Mouse (Mus musculus): ENCODE results near the gene Nop9. TPM values are rescaled to one million over a fixed set of nuclear protein-coding genes. Genes with fewer than 3 reads are reported as not detected.

Nop9 gene
- total and polyA plus RNA-seq, 3 experiments = 38.5 to 92.1 (median 89.1) TPM

- Histone ChIP-seq H3K27ac (ENCODE audit: insufficient read depth, low read depth) (no peak overlapping the region), H3K4me3 (replicated peaks in 1 of 3; ENCODE audit: low read depth in 2 of 3, low read length in 2 of 3, poor library complexity in 1 of 3) (no peak overlapping the region), H3K79me2 (replicated peaks; ENCODE audit: control insufficient read depth, extremely low read depth, insufficient read depth, poor library complexity, severe bottlenecking) (no peaks in the 10 kb centered on the region), H3K9ac (ENCODE audit: insufficient read depth, low read depth) (no peak overlapping the region), H3K27me3 (replicated peaks) (peaks cover 50% of the 10 kb centered on the region), H3K4me1 (ENCODE audit: control insufficient read depth in 1 of 2, insufficient read depth in 2 of 2) (peaks cover 3 to 8% of the 10 kb centered on the region in 2 experiments; a peak in 2 of 4 replicates), H3K9me3 (replicated peaks; ENCODE audit: low read length) (no peaks in the 10 kb centered on the region), H3K36me3 (replicated peaks in 1 of 2; ENCODE audit: control insufficient read depth in 1 of 2, insufficient read depth in 1 of 2, low read length in 1 of 2) (no peaks in the 10 kb centered on the region), H3K4me2 (ENCODE audit: insufficient read depth, low read depth, poor library complexity, severe bottlenecking) (no peak overlapping the region)
- TF ChIP-seq IRF4 (IDR thresholded peaks at IDR 0.05; ENCODE audit: low read depth, low read length) (no peak), CTCF (conservative IDR thresholded peaks at IDR 0.05 in 1 of 2, IDR thresholded peaks at IDR 0.05 in 1 of 2; ENCODE audit: low read depth in 2 of 2, low read length in 2 of 2) (peak in 1 of 2 experiments; percentile 52; a peak in 2 of 4 replicates), RAD21 (IDR thresholded peaks at IDR 0.05; ENCODE audit: low read depth, low read length) (peak; percentile 31)
- in situ Hi-C loops (cut with MboI; ENCODE audit: low pct_ligation_motif_present, low pct_unique_long_range_greater_than_20kb, low sequenced_read_pairs) (no loop called here), dilution Hi-C loops (cut with MboI; ENCODE audit: extremely low pct_ligation_motif_present, extremely low pct_unique_long_range_greater_than_20kb, low sequenced_read_pairs) (no loop called here)
- peak; percentile 24 for DNase-seq (ENCODE audit: extremely low read depth)
Observed at GRCm38 (mm10) chr14:55785195-55785594, 39.7 kb downstream of the Nop9 start.

- H3K4me1 ChIP-seq (ENCODE audit: control insufficient read depth in 1 of 2, insufficient read depth in 2 of 2) = peaks cover 0 to 3% of the 10 kb centered on the region in 2 experiments; a peak in 1 of 4 replicates
- peaks cover 42% of the 10 kb centered on the region for H3K27me3 ChIP-seq (replicated peaks)
- dilution Hi-C loops (cut with MboI; ENCODE audit: extremely low pct_ligation_motif_present, extremely low pct_unique_long_range_greater_than_20kb, low sequenced_read_pairs) (no loop called here), in situ Hi-C loops (cut with MboI; ENCODE audit: low pct_ligation_motif_present, low pct_unique_long_range_greater_than_20kb, low sequenced_read_pairs) (no loop called here)
- H3K4me2 ChIP-seq (ENCODE audit: insufficient read depth, low read depth, poor library complexity, severe bottlenecking) = no peak overlapping the region
- no peaks in the 10 kb centered on the region for H3K9me3 ChIP-seq (replicated peaks; ENCODE audit: low read length)
- TF ChIP-seq CHD2 (IDR thresholded peaks at IDR 0.05; ENCODE audit: low read length) (no peak), JUN (IDR thresholded peaks at IDR 0.05; ENCODE audit: insufficient read depth, low read depth, low read length) (no peak), CTCF (conservative IDR thresholded peaks at IDR 0.05 in 1 of 2, IDR thresholded peaks at IDR 0.05 in 1 of 2; ENCODE audit: low read depth in 2 of 2, low read length in 2 of 2) (no peak), ELF1 (IDR thresholded peaks at IDR 0.05; ENCODE audit: low read depth, low read length) (no peak), SIN3A (IDR thresholded peaks at IDR 0.05; ENCODE audit: low read length) (no peak), PAX5 (IDR thresholded peaks at IDR 0.05; ENCODE audit: low read length) (no peak), IRF4 (IDR thresholded peaks at IDR 0.05; ENCODE audit: low read depth, low read length) (no peak), NRF1 (IDR thresholded peaks at IDR 0.05; ENCODE audit: low read depth, low read length) (no peak), ETS1 (conservative IDR thresholded peaks at IDR 0.05; ENCODE audit: low read depth, low read length) (no peak), RCOR1 (conservative IDR thresholded peaks at IDR 0.05; ENCODE audit: low read depth, low read length) (no peak)
- no peaks in the 10 kb centered on the region for H3K36me3 ChIP-seq (replicated peaks in 1 of 2; ENCODE audit: control insufficient read depth in 1 of 2, insufficient read depth in 1 of 2, low read length in 1 of 2)
- H3K79me2 ChIP-seq (replicated peaks; ENCODE audit: control insufficient read depth, extremely low read depth, insufficient read depth, poor library complexity, severe bottlenecking) = no peaks in the 10 kb centered on the region
- H3K27ac ChIP-seq (ENCODE audit: insufficient read depth, low read depth) = no peak overlapping the region
- H3K9ac ChIP-seq (ENCODE audit: insufficient read depth, low read depth) = no peak overlapping the region
- DNase-seq (ENCODE audit: extremely low read depth) = no peak
- no peak overlapping the region for H3K4me3 ChIP-seq (replicated peaks in 1 of 3; ENCODE audit: low read depth in 2 of 3, low read length in 2 of 3, poor library complexity in 1 of 3)
Observed at GRCm38 (mm10) chr14:55787731-55788130, 42.2 kb downstream of the Nop9 start.

- H3K9ac ChIP-seq (ENCODE audit: insufficient read depth, low read depth) = no peak within 1 kb of the TSS
Observed at GRCm38 (mm10) chr14:55788256-55789050, 43.0 kb downstream of the Nop9 start, which contains the start of gene Ripk3. Ripk3 (minus strand) TSS chr14:55788865.

More at GRCm38 (mm10) chr14:55788256-55789050, 43.0 kb downstream of the Nop9 start, which contains the start of gene Ripk3:
- Histone ChIP-seq H3K9me3 (replicated peaks; ENCODE audit: low read length) (no peaks in the 10 kb centered on the region), H3K4me3 (replicated peaks in 1 of 3; ENCODE audit: low read depth in 2 of 3, low read length in 2 of 3, poor library complexity in 1 of 3) (no peak within 1 kb of the TSS), H3K36me3 (replicated peaks in 1 of 2; ENCODE audit: control insufficient read depth in 1 of 2, insufficient read depth in 1 of 2, low read length in 1 of 2) (no peaks in the 10 kb centered on the region), H3K79me2 (replicated peaks; ENCODE audit: control insufficient read depth, extremely low read depth, insufficient read depth, poor library complexity, severe bottlenecking) (no peaks in the 10 kb centered on the region), H3K4me2 (ENCODE audit: insufficient read depth, low read depth, poor library complexity, severe bottlenecking) (peak within 1 kb of the TSS; percentile 30; the same call in 1 of the 2 replicates), H3K27ac (ENCODE audit: insufficient read depth, low read depth) (no peak within 1 kb of the TSS), H3K4me1 (ENCODE audit: control insufficient read depth in 1 of 2, insufficient read depth in 2 of 2) (peaks cover 0 to 3% of the 10 kb centered on the region in 2 experiments; a peak in 1 of 4 replicates), H3K27me3 (replicated peaks) (peaks cover 37% of the 10 kb centered on the region)
- in situ Hi-C loops (cut with MboI; ENCODE audit: low pct_ligation_motif_present, low pct_unique_long_range_greater_than_20kb, low sequenced_read_pairs) = no loop called here
- DNase-seq (ENCODE audit: extremely low read depth) = no peak
- dilution Hi-C loops (cut with MboI; ENCODE audit: extremely low pct_ligation_motif_present, extremely low pct_unique_long_range_greater_than_20kb, low sequenced_read_pairs) = no loop called here
- TF ChIP-seq SIN3A (IDR thresholded peaks at IDR 0.05; ENCODE audit: low read length) = no peak
- no peak for TF ChIP-seq ETS1 (conservative IDR thresholded peaks at IDR 0.05; ENCODE audit: low read depth, low read length)
- TF ChIP-seq MXI1 (IDR thresholded peaks at IDR 0.05; ENCODE audit: low read depth, low read length) = no peak
- peak; percentile 75 for TF ChIP-seq BHLHE40 (IDR thresholded peaks at IDR 0.05; ENCODE audit: low read depth, low read length)
